Mouse (Mus musculus) G1E (cell line): ENCODE measurements around the gene A630095N17Rik. TPM values are rescaled to one million over a fixed set of nuclear protein-coding genes. Genes with fewer than 3 reads are reported as not detected.
"Not testable (repeated sequence)": the region's sequence is repeated elsewhere in the genome, so short reads cannot be mapped to it uniquely, and the experiment has no call there.

Source experiments
- ATAC-seq: 2 replicates; pipeline ENCODE4 v1.8.0; 2016; ENCODE audit warnings: mild to moderate bottlenecking; ENCODE audit not compliant: insufficient number of reproducible peaks, poor library complexity, low FRiP score, severe bottlenecking; ENCODE audit errors: extremely low read depth
- DNase-seq: peaks from one replicate; pipeline ENCODE4 v3.0.0; 2012; ENCODE audit warnings: low spot score
- H3K27me3 ChIP-seq: 2 replicates; pipeline ENCODE4 v1.6.1; 2012; ENCODE audit warnings: mild to moderate bottlenecking, low read length, inconsistent platforms; ENCODE audit not compliant: insufficient read depth
- H3K36me3 ChIP-seq: replicated peaks from 2 replicates; pipeline ENCODE3; 2012; ENCODE audit warnings: mild to moderate bottlenecking, inconsistent platforms
- H3K4me1 ChIP-seq: 2 replicates; pipeline ENCODE4 v1.6.1; 2012; ENCODE audit warnings: low read depth, low read length, inconsistent platforms, mixed read lengths; ENCODE audit not compliant: insufficient read depth
- H3K4me3 ChIP-seq: 2 replicates; pipeline ENCODE4 v1.5.1; 2012; ENCODE audit warnings: low read depth, mild to moderate bottlenecking, inconsistent platforms, low read length, moderate library complexity, mixed read lengths
- H3K9me3 ChIP-seq: replicated peaks from 2 replicates; pipeline ENCODE4 v1.6.1; 2012; ENCODE audit warnings: inconsistent platforms
- CTCF ChIP-seq: IDR thresholded peaks from 2 replicates; pipeline ENCODE4 v1.5.1; 2012; ENCODE audit warnings: low read depth, low read length, inconsistent platforms, mixed read lengths
- GATA1 ChIP-seq: IDR thresholded peaks from 2 replicates; pipeline ENCODE4 v1.6.1; 2012; ENCODE audit warnings: borderline replicate concordance, low read length, inconsistent platforms, mixed read lengths
- GATA2 ChIP-seq: IDR thresholded peaks from 2 replicates; pipeline ENCODE4 v1.6.1; 2012; ENCODE audit warnings: low read depth, low read length, inconsistent platforms, borderline replicate concordance
- POLR2AphosphoS5 ChIP-seq: IDR thresholded peaks from 2 replicates; pipeline ENCODE4 v1.6.1; 2012; ENCODE audit warnings: low read depth, low read length, inconsistent platforms; ENCODE audit not compliant: insufficient replicate concordance
- TAL1 ChIP-seq: conservative IDR thresholded peaks from 2 replicates; pipeline ENCODE4 v1.6.1; 2012; ENCODE audit warnings: low read depth, low read length, inconsistent platforms, mixed read lengths
- polyA plus RNA-seq: library from polyadenylated mRNA; stranded (reverse); fragments of >175 nt; gene quantifications from 2 replicates; pipeline ENCODE4 v1.2.3, GENCODE M21; 2012
- total RNA-seq, 2 experiments: library from RNA; stranded (forward) in 1 of 2; stranded (reverse) in 1 of 2; fragments of 200-1000 nt in 1 of 2; fragments of >200 nt in 1 of 2; fragmentation: Nextera tagmentation in 1 of 2; gene quantifications; 2 replicates each; pipeline ENCODE4 v1.2.3; 2014 to 2017

The A630095N17Rik gene
- total and polyA plus RNA-seq, 3 experiments = not detected

DNA sequence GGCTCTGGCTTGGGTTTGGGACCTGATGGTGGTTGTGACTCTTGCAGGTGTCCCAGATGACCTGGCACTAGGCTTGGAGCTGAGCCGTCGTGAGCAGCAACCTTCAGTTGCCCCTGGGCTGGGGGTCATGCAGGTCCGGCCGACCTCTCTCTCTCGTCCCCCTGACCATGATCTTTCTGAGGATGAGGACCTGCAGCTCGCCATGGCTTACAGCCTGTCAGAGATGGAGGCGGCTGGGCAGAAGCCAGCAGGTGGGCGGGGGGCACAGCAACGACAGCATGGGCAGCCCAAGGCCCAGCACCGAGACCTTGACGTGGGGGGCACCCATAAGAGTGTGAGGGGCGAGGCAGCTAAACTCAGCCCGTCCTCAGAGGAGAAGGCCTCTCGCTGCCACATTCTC lies 11.5 kb upstream of the A630095N17Rik start:
- no peak for DNase-seq
- H3K27me3 ChIP-seq = peaks cover 2% of the 10 kb centered on the region; the same call in 1 of the 2 replicates
- ATAC-seq = no peak
- H3K36me3 ChIP-seq = peaks cover 51% of the 10 kb centered on the region
- H3K9me3 ChIP-seq = no peaks in the 10 kb centered on the region
- H3K4me1 ChIP-seq = peaks cover 22% of the 10 kb centered on the region
- no peak overlapping the region for H3K4me3 ChIP-seq
- TF ChIP-seq CTCF (no peak), GATA2 (no peak), TAL1 (no peak), GATA1 (no peak), POLR2AphosphoS5 (no peak)

DNA sequence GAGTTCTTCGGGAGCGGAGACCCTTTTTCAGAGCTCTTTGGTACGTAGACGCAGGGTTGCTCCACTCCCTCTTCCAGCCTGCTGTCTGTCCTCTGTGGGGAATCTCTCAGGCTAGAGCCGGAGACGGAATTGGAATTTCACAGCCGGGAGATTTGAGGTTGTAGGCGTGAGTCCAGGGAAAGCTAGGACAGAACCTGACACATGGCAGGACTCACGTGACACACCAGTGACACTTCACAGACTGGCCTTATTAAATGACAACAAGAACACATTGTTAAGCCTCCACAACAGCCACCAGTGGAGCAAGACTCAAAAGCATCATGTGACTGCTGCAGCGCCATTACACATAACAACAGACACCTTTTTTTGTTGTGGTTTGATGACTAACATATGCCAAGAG lies 7.7 kb upstream of the A630095N17Rik start:
- Histone ChIP-seq H3K27me3 (no peaks in the 10 kb centered on the region), H3K4me1 (peaks cover 36% of the 10 kb centered on the region), H3K36me3 (peaks cover 48% of the 10 kb centered on the region), H3K9me3 (no peaks in the 10 kb centered on the region), H3K4me3 (no peak overlapping the region)
- DNase-seq (no peak), ATAC-seq (no peak)
- TF ChIP-seq GATA1 = no peak
- TF ChIP-seq TAL1 = no peak
- TF ChIP-seq CTCF = no peak
- TF ChIP-seq POLR2AphosphoS5 = no peak
- no peak for TF ChIP-seq GATA2

GRCm38 (mm10) chr1:75236117-75237050 lies 4.5 kb upstream of the A630095N17Rik start, which contains the start of gene Dnajb2:
Dnajb2 (plus strand) TSS chr1:75236406.
- H3K4me1 ChIP-seq = peaks cover 48% of the 10 kb centered on the region
- peak; percentile 96 for DNase-seq

GRCm38 (mm10) chr1:75234606-75235005 lies 2.7 kb upstream of the A630095N17Rik start:
- peaks cover 62% of the 10 kb centered on the region for H3K4me1 ChIP-seq
- no peak for TF ChIP-seq GATA2
- no peak for TF ChIP-seq POLR2AphosphoS5
- no peak for TF ChIP-seq GATA1
- TF ChIP-seq CTCF = peak; percentile 74
- H3K27me3 ChIP-seq = peaks cover 17% of the 10 kb centered on the region
- no peaks in the 10 kb centered on the region for H3K9me3 ChIP-seq
- no peak overlapping the region for H3K4me3 ChIP-seq
- DNase-seq (peak; percentile 87), ATAC-seq (peak; percentile 80)
- peaks cover 13% of the 10 kb centered on the region for H3K36me3 ChIP-seq

More at GRCm38 (mm10) chr1:75236117-75237050, 4.5 kb upstream of the A630095N17Rik start, which contains the start of gene Dnajb2:
- Histone ChIP-seq H3K27me3 (peaks cover 6% of the 10 kb centered on the region), H3K9me3 (no peaks in the 10 kb centered on the region), H3K36me3 (peaks cover 27% of the 10 kb centered on the region), H3K4me3 (peak within 1 kb of the TSS; percentile 77)
- TF ChIP-seq TAL1 (peak; percentile 68; the same call in 1 of the 2 replicates), CTCF (no peak), POLR2AphosphoS5 (no peak)
- peak; percentile 71 for ATAC-seq

DNA sequence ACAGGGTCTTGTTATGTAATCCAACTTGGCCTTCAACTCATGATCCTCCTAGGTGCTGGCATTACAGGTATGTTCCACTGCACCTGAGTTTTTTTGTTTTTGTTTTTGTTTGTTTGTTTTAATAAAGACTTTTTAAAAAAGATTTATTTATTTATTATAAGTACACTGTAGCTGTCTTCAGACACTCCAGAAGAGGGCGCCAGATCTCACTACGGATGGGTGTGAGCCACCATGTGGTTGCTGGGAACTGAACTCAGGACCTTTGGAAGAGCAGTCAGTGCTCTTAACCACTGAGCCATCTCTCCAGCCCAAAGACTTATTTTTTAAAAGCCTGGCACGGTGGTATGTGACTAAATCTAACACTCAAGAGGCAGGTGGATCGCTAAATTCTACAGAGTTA lies 587 bp upstream of the A630095N17Rik start:
- Histone ChIP-seq H3K27me3 (peaks cover 25% of the 10 kb centered on the region), H3K4me1 (peaks cover 65% of the 10 kb centered on the region)
- not testable (repeated sequence) for H3K9me3 ChIP-seq, DNase-seq, H3K4me3 ChIP-seq, ATAC-seq, H3K36me3 ChIP-seq

- ATAC-seq (no peak), DNase-seq (no peak)
- H3K4me1 ChIP-seq = peaks cover 61% of the 10 kb centered on the region
- no peak for TF ChIP-seq TAL1
- TF ChIP-seq GATA2 = no peak
- TF ChIP-seq CTCF = no peak
- TF ChIP-seq GATA1 = no peak
- no peak for TF ChIP-seq POLR2AphosphoS5
- H3K27me3 ChIP-seq = peaks cover 34% of the 10 kb centered on the region
- no peaks in the 10 kb centered on the region for H3K36me3 ChIP-seq
- no peak overlapping the region for H3K4me3 ChIP-seq
- no peaks in the 10 kb centered on the region for H3K9me3 ChIP-seq
Observed at GRCm38 (mm10) chr1:75231224-75231623, 678 bp downstream of the A630095N17Rik start.
